Mouse (Mus musculus): Measurements from ENCODE around the gene Lims1. TPM values are rescaled to one million over a fixed set of nuclear protein-coding genes. Genes with fewer than 3 reads are reported as not detected.

Gene Lims1
- polyA plus RNA-seq, 1 experiment from 2014 or later = 62.1 TPM

GRCm38 (mm10) chr10:58352364-58352763, 29.1 kb downstream of the Lims1 start:
- Histone ChIP-seq H3K36me3 (no peaks in the 10 kb centered on the region), H3K27ac (no peak overlapping the region), H3K9me3 (no peaks in the 10 kb centered on the region), H3K4me2 (replicated peaks) (no peak overlapping the region), H3K27me3 (no peaks in the 10 kb centered on the region), H3K4me3 (replicated peaks) (no peak overlapping the region), H3K9ac (replicated peaks) (no peak overlapping the region), H3K4me1 (replicated peaks) (no peaks in the 10 kb centered on the region)
- 90% methylated on average over 3 of the region's 3 CpGs for WGBS
- no peak for ATAC-seq

- no peak overlapping the region for H3K4me2 ChIP-seq (replicated peaks)
- no peak overlapping the region for H3K4me3 ChIP-seq (replicated peaks)
- no peaks in the 10 kb centered on the region for H3K27me3 ChIP-seq
- H3K4me1 ChIP-seq (replicated peaks) = no peaks in the 10 kb centered on the region
- ATAC-seq = no peak
- no peak overlapping the region for H3K27ac ChIP-seq
- no peak overlapping the region for H3K9ac ChIP-seq (replicated peaks)
- H3K36me3 ChIP-seq = no peaks in the 10 kb centered on the region
- WGBS = 22% methylated on average over 3 of the region's 3 CpGs
- no peaks in the 10 kb centered on the region for H3K9me3 ChIP-seq
Measured at GRCm38 (mm10) chr10:58354561-58354960, 31.3 kb downstream of the Lims1 start.

GRCm38 (mm10) chr10:58356460-58356859, 33.2 kb downstream of the Lims1 start:
- Histone ChIP-seq H3K4me1 (replicated peaks) (no peaks in the 10 kb centered on the region), H3K4me3 (replicated peaks) (no peak overlapping the region), H3K9me3 (no peaks in the 10 kb centered on the region), H3K27ac (no peak overlapping the region), H3K9ac (replicated peaks) (no peak overlapping the region), H3K27me3 (no peaks in the 10 kb centered on the region), H3K4me2 (replicated peaks) (no peak overlapping the region), H3K36me3 (no peaks in the 10 kb centered on the region)
- ATAC-seq = no peak
- WGBS = 89% methylated on average over 3 of the region's 3 CpGs

GRCm38 (mm10) chr10:58359123-58359522, 35.9 kb downstream of the Lims1 start:
- Histone ChIP-seq H3K9ac (replicated peaks) (no peak overlapping the region), H3K27ac (no peak overlapping the region), H3K4me1 (replicated peaks) (peaks cover 7% of the 10 kb centered on the region; the same call in 1 of the 2 replicates), H3K36me3 (no peaks in the 10 kb centered on the region), H3K27me3 (no peaks in the 10 kb centered on the region), H3K4me3 (replicated peaks) (no peak overlapping the region), H3K9me3 (no peaks in the 10 kb centered on the region), H3K4me2 (replicated peaks) (no peak overlapping the region)
- no peak for ATAC-seq
- WGBS = 83% methylated on average over 2 of the region's 2 CpGs

GRCm38 (mm10) chr10:58359952-58360351, 36.7 kb downstream of the Lims1 start:
- Histone ChIP-seq H3K9me3 (no peaks in the 10 kb centered on the region), H3K4me2 (replicated peaks) (no peak overlapping the region), H3K9ac (replicated peaks) (no peak overlapping the region), H3K4me3 (replicated peaks) (no peak overlapping the region), H3K36me3 (no peaks in the 10 kb centered on the region), H3K27me3 (no peaks in the 10 kb centered on the region), H3K27ac (no peak overlapping the region), H3K4me1 (replicated peaks) (peaks cover 13% of the 10 kb centered on the region; the same call in 1 of the 2 replicates)
- 93% methylated on average over 7 of the region's 7 CpGs for WGBS
- ATAC-seq = no peak

GRCm38 (mm10) chr10:58362745-58363144, 39.5 kb downstream of the Lims1 start:
- 81% methylated on average over 1 of the region's 1 CpGs for WGBS
- H3K27me3 ChIP-seq = no peaks in the 10 kb centered on the region
- ATAC-seq = peak; percentile 63

GRCm38 (mm10) chr10:58364770-58365515, 41.7 kb downstream of the Lims1 start:
- no peak for ATAC-seq
- H3K27me3 ChIP-seq = no peaks in the 10 kb centered on the region
- H3K4me1 ChIP-seq (replicated peaks) = peaks cover 30% of the 10 kb centered on the region
- WGBS = 90% methylated on average over 5 of the region's 5 CpGs
- no peaks in the 10 kb centered on the region for H3K9me3 ChIP-seq
- H3K27ac ChIP-seq = no peak overlapping the region
- no peak overlapping the region for H3K4me3 ChIP-seq (replicated peaks)
- no peak overlapping the region for H3K4me2 ChIP-seq (replicated peaks)
- H3K36me3 ChIP-seq = no peaks in the 10 kb centered on the region
- H3K9ac ChIP-seq (replicated peaks) = no peak overlapping the region

More at GRCm38 (mm10) chr10:58362745-58363144, 39.5 kb downstream of the Lims1 start:
- Histone ChIP-seq H3K27ac (no peak overlapping the region), H3K9me3 (no peaks in the 10 kb centered on the region), H3K36me3 (no peaks in the 10 kb centered on the region), H3K4me3 (replicated peaks) (no peak overlapping the region), H3K4me1 (replicated peaks) (peaks cover 13% of the 10 kb centered on the region; the same call in 1 of the 2 replicates), H3K4me2 (replicated peaks) (no peak overlapping the region), H3K9ac (replicated peaks) (no peak overlapping the region)

GRCm38 (mm10) chr10:58368791-58369706, 45.8 kb downstream of the Lims1 start:
- 83% methylated on average over 7 of the region's 7 CpGs for WGBS
- no peaks in the 10 kb centered on the region for H3K9me3 ChIP-seq
- H3K4me1 ChIP-seq (replicated peaks) = peaks cover 42% of the 10 kb centered on the region
- H3K4me2 ChIP-seq (replicated peaks) = no peak overlapping the region
- H3K4me3 ChIP-seq (replicated peaks) = no peak overlapping the region
- no peaks in the 10 kb centered on the region for H3K27me3 ChIP-seq
- no peak for ATAC-seq
- no peak overlapping the region for H3K9ac ChIP-seq (replicated peaks)
- no peak overlapping the region for H3K27ac ChIP-seq
- no peaks in the 10 kb centered on the region for H3K36me3 ChIP-seq

- Histone ChIP-seq H3K4me2 (replicated peaks) (no peak overlapping the region), H3K36me3 (no peaks in the 10 kb centered on the region), H3K4me3 (replicated peaks) (no peak overlapping the region), H3K9ac (replicated peaks) (no peak overlapping the region), H3K9me3 (no peaks in the 10 kb centered on the region), H3K4me1 (replicated peaks) (peaks cover 37% of the 10 kb centered on the region), H3K27me3 (no peaks in the 10 kb centered on the region), H3K27ac (no peak overlapping the region)
- 34% methylated on average over 3 of the region's 3 CpGs for WGBS
- ATAC-seq = no peak
Measured at GRCm38 (mm10) chr10:58369707-58370093, 46.4 kb downstream of the Lims1 start.

GRCm38 (mm10) chr10:58370143-58370542, 46.9 kb downstream of the Lims1 start:
- Histone ChIP-seq H3K9me3 (no peaks in the 10 kb centered on the region), H3K27ac (peak overlapping the region; percentile 35), H3K4me1 (replicated peaks) (peaks cover 36% of the 10 kb centered on the region), H3K27me3 (no peaks in the 10 kb centered on the region), H3K36me3 (no peaks in the 10 kb centered on the region), H3K4me2 (replicated peaks) (no peak overlapping the region), H3K4me3 (replicated peaks) (no peak overlapping the region), H3K9ac (replicated peaks) (no peak overlapping the region)
- no peak for ATAC-seq

GRCm38 (mm10) chr10:58370559-58370958, 47.3 kb downstream of the Lims1 start:
- ATAC-seq = no peak
- H3K4me1 ChIP-seq (replicated peaks) = peaks cover 36% of the 10 kb centered on the region
- H3K27ac ChIP-seq = peak overlapping the region; percentile 35; the same call in 1 of the 2 replicates
- no peak overlapping the region for H3K9ac ChIP-seq (replicated peaks)
- no peak overlapping the region for H3K4me2 ChIP-seq (replicated peaks)
- H3K27me3 ChIP-seq = no peaks in the 10 kb centered on the region
- H3K4me3 ChIP-seq (replicated peaks) = no peak overlapping the region
- no peaks in the 10 kb centered on the region for H3K9me3 ChIP-seq
- H3K36me3 ChIP-seq = no peaks in the 10 kb centered on the region

GRCm38 (mm10) chr10:58371279-58371842, 48.1 kb downstream of the Lims1 start:
- Histone ChIP-seq H3K27me3 (no peaks in the 10 kb centered on the region), H3K4me1 (replicated peaks) (peaks cover 36% of the 10 kb centered on the region), H3K4me2 (replicated peaks) (no peak overlapping the region), H3K9me3 (no peaks in the 10 kb centered on the region), H3K36me3 (no peaks in the 10 kb centered on the region), H3K4me3 (replicated peaks) (no peak overlapping the region), H3K9ac (replicated peaks) (0 out of 2 replicates have a peak overlapping the region, but pooled peaks have one; percentile 10), H3K27ac (peak overlapping the region; percentile 35; the same call in 1 of the 2 replicates)
- 0 out of 2 replicates have a peak, but pooled peaks have one; percentile 24 for ATAC-seq
- 54% methylated on average over 14 of the region's 14 CpGs for WGBS
